Mouse (Mus musculus): ENCODE results near the gene Sox18. TPM values are rescaled to one million over a fixed set of nuclear protein-coding genes. Genes with fewer than 3 reads are reported as not detected.

The Sox18 gene
- polyA plus RNA-seq (2012; rRNA removed) (5.5 TPM in 2 replicates), polyA plus RNA-seq (2014; fragmentation: Nextera tagmentation; extraction: Ambion mirVana) (4.1 and 5.0 TPM in 2 replicates)

GRCm38 (mm10) chr2:181671326-181671725 is at the start of gene Sox18:
TSS of gene Sox18 (minus strand) at chr2:181671640.
- ATAC-seq (ENCODE audit: insufficient read depth) (no peak), DNase-seq (ENCODE audit: low read depth in 3 of 3, low spot score in 3 of 3) (no peak)
- peaks cover 45% of the 10 kb centered on the region for H3K27me3 ChIP-seq (ENCODE audit: control insufficient read depth, insufficient read depth, low read length)
- peak within 1 kb of the TSS; percentile 15 to 37 for H3K4me3 ChIP-seq (ENCODE audit: insufficient read depth in 1 of 2, low read depth in 2 of 2, low read length in 2 of 2)
- H3K9ac ChIP-seq (replicated peaks), result no peak within 1 kb of the TSS
- no peak for TF ChIP-seq EP300 (IDR thresholded peaks at IDR 0.05; ENCODE audit: low read depth)
- no peak for TF ChIP-seq CTCF (IDR thresholded peaks at IDR 0.05; ENCODE audit: low read depth)
- H3K4me1 ChIP-seq (replicated peaks; ENCODE audit: control insufficient read depth in 2 of 2, insufficient read depth in 2 of 2, low read length in 1 of 2), result peaks cover 0 to 4% of the 10 kb centered on the region in 2 experiments; a peak in 3 of 4 replicates
- no peaks in the 10 kb centered on the region for H3K9me3 ChIP-seq (ENCODE audit: control insufficient read depth, low read length)
- peak within 1 kb of the TSS; percentile 24 for H3K4me2 ChIP-seq (ENCODE audit: low read depth)
- WGBS (ENCODE audit: insufficient replicate concordance), result under 1% methylated on average over 43 of the region's 43 CpGs
- H3K36me3 ChIP-seq (replicated peaks; ENCODE audit: control insufficient read depth, insufficient read depth, low read depth), result no peaks in the 10 kb centered on the region
- no peak within 1 kb of the TSS for H3K27ac ChIP-seq

- no peak for TF ChIP-seq EP300 (IDR thresholded peaks at IDR 0.05; ENCODE audit: low read depth)
- TF ChIP-seq CTCF (IDR thresholded peaks at IDR 0.05; ENCODE audit: low read depth), result no peak
- Histone ChIP-seq H3K4me1 (replicated peaks; ENCODE audit: control insufficient read depth in 2 of 2, insufficient read depth in 2 of 2, low read length in 1 of 2) (no peaks in the 10 kb centered on the region), H3K4me2 (ENCODE audit: low read depth) (no peak overlapping the region), H3K4me3 (ENCODE audit: insufficient read depth in 1 of 2, low read depth in 2 of 2, low read length in 2 of 2) (no peak overlapping the region), H3K9ac (replicated peaks) (no peak overlapping the region), H3K36me3 (replicated peaks; ENCODE audit: control insufficient read depth, insufficient read depth, low read depth) (no peaks in the 10 kb centered on the region), H3K27me3 (ENCODE audit: control insufficient read depth, insufficient read depth, low read length) (no peaks in the 10 kb centered on the region), H3K9me3 (ENCODE audit: control insufficient read depth, low read length) (no peaks in the 10 kb centered on the region), H3K27ac (no peak overlapping the region)
- no peak for DNase-seq (ENCODE audit: low read depth in 3 of 3, low spot score in 3 of 3)
- ATAC-seq (ENCODE audit: insufficient read depth), result no peak
Measured at GRCm38 (mm10) chr2:181721200-181721599, 49.8 kb upstream of the Sox18 start.

- Histone ChIP-seq H3K27ac (no peak overlapping the region), H3K9ac (replicated peaks) (no peak overlapping the region), H3K4me1 (replicated peaks; ENCODE audit: control insufficient read depth in 2 of 2, insufficient read depth in 2 of 2, low read length in 1 of 2) (0 out of 4 replicates have a peak, but pooled peaks cover 0 to 4% of the 10 kb centered on the region in 2 experiments), H3K4me3 (ENCODE audit: insufficient read depth in 1 of 2, low read depth in 2 of 2, low read length in 2 of 2) (no peak overlapping the region), H3K36me3 (replicated peaks; ENCODE audit: control insufficient read depth, insufficient read depth, low read depth) (no peaks in the 10 kb centered on the region), H3K27me3 (ENCODE audit: control insufficient read depth, insufficient read depth, low read length) (no peaks in the 10 kb centered on the region), H3K4me2 (ENCODE audit: low read depth) (no peak overlapping the region), H3K9me3 (ENCODE audit: control insufficient read depth, low read length) (no peaks in the 10 kb centered on the region)
- WGBS (ENCODE audit: insufficient replicate concordance), result 19% methylated on average over 3 of the region's 3 CpGs
- DNase-seq (ENCODE audit: low read depth in 3 of 3, low spot score in 3 of 3), result no peak
- ATAC-seq (ENCODE audit: insufficient read depth), result no peak
- TF ChIP-seq EP300 (IDR thresholded peaks at IDR 0.05; ENCODE audit: low read depth), result no peak
- TF ChIP-seq CTCF (IDR thresholded peaks at IDR 0.05; ENCODE audit: low read depth), result no peak
Measured at GRCm38 (mm10) chr2:181720061-181720460, 48.6 kb upstream of the Sox18 start.

- Histone ChIP-seq H3K4me1 (replicated peaks; ENCODE audit: control insufficient read depth in 2 of 2, insufficient read depth in 2 of 2, low read length in 1 of 2) (0 out of 4 replicates have a peak, but pooled peaks cover 0 to 5% of the 10 kb centered on the region in 2 experiments), H3K4me2 (ENCODE audit: low read depth) (no peak overlapping the region), H3K9me3 (ENCODE audit: control insufficient read depth, low read length) (no peaks in the 10 kb centered on the region), H3K9ac (replicated peaks) (no peak overlapping the region), H3K36me3 (replicated peaks; ENCODE audit: control insufficient read depth, insufficient read depth, low read depth) (no peaks in the 10 kb centered on the region), H3K27ac (no peak overlapping the region), H3K27me3 (ENCODE audit: control insufficient read depth, insufficient read depth, low read length) (no peaks in the 10 kb centered on the region), H3K4me3 (ENCODE audit: insufficient read depth in 1 of 2, low read depth in 2 of 2, low read length in 2 of 2) (no peak overlapping the region)
- WGBS (ENCODE audit: insufficient replicate concordance), result 35% methylated on average over 3 of the region's 3 CpGs
- TF ChIP-seq CTCF (IDR thresholded peaks at IDR 0.05; ENCODE audit: low read depth) (no peak), EP300 (IDR thresholded peaks at IDR 0.05; ENCODE audit: low read depth) (no peak)
- ATAC-seq (ENCODE audit: insufficient read depth) (no peak), DNase-seq (ENCODE audit: low read depth in 3 of 3, low spot score in 3 of 3) (no peak)
Measured at GRCm38 (mm10) chr2:181716991-181717390, 45.6 kb upstream of the Sox18 start.

GRCm38 (mm10) chr2:181715382-181715781 is 43.9 kb upstream of the Sox18 start:
- no peak overlapping the region for H3K9ac ChIP-seq (replicated peaks)
- H3K4me3 ChIP-seq (ENCODE audit: insufficient read depth in 1 of 2, low read depth in 2 of 2, low read length in 2 of 2), result no peak overlapping the region
- H3K27me3 ChIP-seq (ENCODE audit: control insufficient read depth, insufficient read depth, low read length), result no peaks in the 10 kb centered on the region
- no peak overlapping the region for H3K27ac ChIP-seq
- no peak overlapping the region for H3K4me2 ChIP-seq (ENCODE audit: low read depth)
- H3K9me3 ChIP-seq (ENCODE audit: control insufficient read depth, low read length), result no peaks in the 10 kb centered on the region
- ATAC-seq (ENCODE audit: insufficient read depth) (no peak), DNase-seq (ENCODE audit: low read depth in 3 of 3, low spot score in 3 of 3) (no peak)
- TF ChIP-seq EP300 (IDR thresholded peaks at IDR 0.05; ENCODE audit: low read depth) (no peak), CTCF (IDR thresholded peaks at IDR 0.05; ENCODE audit: low read depth) (no peak)
- H3K36me3 ChIP-seq (replicated peaks; ENCODE audit: control insufficient read depth, insufficient read depth, low read depth), result no peaks in the 10 kb centered on the region
- 0 out of 4 replicates have a peak, but pooled peaks cover 0 to 5% of the 10 kb centered on the region in 2 experiments for H3K4me1 ChIP-seq (replicated peaks; ENCODE audit: control insufficient read depth in 2 of 2, insufficient read depth in 2 of 2, low read length in 1 of 2)
- 53% methylated on average over 3 of the region's 3 CpGs for WGBS (ENCODE audit: insufficient replicate concordance)
